8 mouse cellular contexts compared by ENCODE assay signal in the genomic region with DNA sequence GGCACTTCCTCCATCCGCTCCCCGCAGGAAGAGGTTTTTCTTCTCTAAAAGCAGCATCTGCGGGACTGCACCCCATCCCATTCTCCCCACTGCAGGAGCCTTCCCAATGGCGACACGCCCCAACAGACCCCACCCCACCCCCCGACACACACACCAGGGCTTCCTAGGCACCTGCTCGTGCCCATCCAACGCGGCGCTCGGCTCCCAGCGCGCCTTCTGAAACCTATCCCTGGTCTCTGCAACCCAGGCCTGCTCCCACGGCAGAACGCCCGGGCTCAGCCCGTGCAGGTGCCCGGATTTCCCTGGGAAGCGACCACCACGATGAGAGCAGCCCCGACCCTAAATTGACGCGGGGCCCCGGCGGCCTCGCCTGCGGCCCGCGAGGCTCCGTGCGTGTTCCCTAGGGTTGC. TPM values are rescaled to one million over a fixed set of nuclear protein-coding genes. Genes with fewer than 3 reads are reported as not detected.
DNase-seq lines count a peak whose midpoint lies in the region; ATAC-seq and TF ChIP-seq lines count a peak whose summit lies in the region.

No protein-coding gene starts in this region.

- 0 out of 2 replicates have a peak, but pooled peaks cover 2% of the 10 kb centered on the region for H3K36me3 ChIP-seq in neural tube, embryonic 11.5 days (ENCODE audit: control insufficient read depth, insufficient read depth, low read length)
- H3K36me3 ChIP-seq in forebrain, postnatal 0 days (ENCODE audit: insufficient read depth), result peaks cover 9% of the 10 kb centered on the region; the same call in 1 of the 2 replicates
- H3K36me3 ChIP-seq in limb, embryonic 12.5 days, result peaks cover 29% of the 10 kb centered on the region
- no peaks in the 10 kb centered on the region for H3K36me3 ChIP-seq in neural tube, embryonic 14.5 days (ENCODE audit: control insufficient read depth, insufficient read depth, low read length)

- DNase-seq in adrenal gland, postnatal 14 days, result peak; percentile 57
- no peak for DNase-seq in adrenal gland, postnatal 25 days
- no peak for DNase-seq in neural tube, embryonic 11.5 days (ENCODE audit: low spot score)
- DNase-seq in neural tube, embryonic 10.5 days (ENCODE audit: extremely low spot score, low spot score), result no peak
- DNase-seq in forebrain, postnatal 0 days, result no peak
- DNase-seq in left cerebral cortex, adult 11 months (ENCODE audit: low spot score), result no peak

- peak overlapping the region; percentile 91 for H3K9ac ChIP-seq in neural tube, embryonic 11.5 days (ENCODE audit: low read length)
- H3K9ac ChIP-seq in forebrain, postnatal 0 days, result peak overlapping the region; percentile 90
- peak overlapping the region; percentile 93 for H3K9ac ChIP-seq in limb, embryonic 12.5 days (replicated peaks)
- H3K9ac ChIP-seq in neural tube, embryonic 14.5 days (replicated peaks; ENCODE audit: low read depth, low read length), result peak overlapping the region; percentile 89

- H3K9me3 ChIP-seq in neural tube, embryonic 11.5 days (ENCODE audit: control insufficient read depth, low read length), result no peaks in the 10 kb centered on the region
- no peaks in the 10 kb centered on the region for H3K9me3 ChIP-seq in forebrain, postnatal 0 days (ENCODE audit: low read length)
- H3K9me3 ChIP-seq in limb, embryonic 12.5 days, result no peaks in the 10 kb centered on the region
- H3K9me3 ChIP-seq in neural tube, embryonic 14.5 days (ENCODE audit: control insufficient read depth, low read length), result no peaks in the 10 kb centered on the region

- no peaks in the 10 kb centered on the region for H3K27me3 ChIP-seq in neural tube, embryonic 11.5 days (ENCODE audit: control insufficient read depth, insufficient read depth, low read length)
- no peaks in the 10 kb centered on the region for H3K27me3 ChIP-seq in forebrain, postnatal 0 days (ENCODE audit: insufficient read depth, low read length)
- no peaks in the 10 kb centered on the region for H3K27me3 ChIP-seq in limb, embryonic 12.5 days
- no peaks in the 10 kb centered on the region for H3K27me3 ChIP-seq in neural tube, embryonic 14.5 days (ENCODE audit: control insufficient read depth, insufficient read depth, low read length)

- WGBS in neural tube, embryonic 11.5 days, result under 1% methylated on average over 31 of the region's 31 CpGs
- 0% methylated on average over 31 of the region's 31 CpGs for WGBS in forebrain, postnatal 0 days
- under 1% methylated on average over 31 of the region's 31 CpGs for WGBS in limb, embryonic 12.5 days
- under 1% methylated on average over 29 of the region's 31 CpGs for WGBS in neural tube, embryonic 14.5 days

- peak overlapping the region; percentile 83 for H3K27ac ChIP-seq in neural tube, embryonic 11.5 days (ENCODE audit: low read depth, low read length)
- H3K27ac ChIP-seq in forebrain, postnatal 0 days (ENCODE audit: low read depth, low read length), result peak overlapping the region; percentile 90
- peak overlapping the region; percentile 89 for H3K27ac ChIP-seq in limb, embryonic 12.5 days
- H3K27ac ChIP-seq in neural tube, embryonic 14.5 days (ENCODE audit: low read depth, low read length), result peak overlapping the region; percentile 88

- H3K4me3 ChIP-seq in neural tube, embryonic 11.5 days (ENCODE audit: low read depth, low read length), result peak overlapping the region; percentile 97
- peak overlapping the region; percentile 93 for H3K4me3 ChIP-seq in forebrain, postnatal 0 days (ENCODE audit: low read depth, low read length)
- peak overlapping the region; percentile 95 for H3K4me3 ChIP-seq in limb, embryonic 12.5 days (replicated peaks)
- H3K4me3 ChIP-seq in neural tube, embryonic 14.5 days (ENCODE audit: low read depth, low read length), result peak overlapping the region; percentile 90

- peaks cover 26% of the 10 kb centered on the region for H3K4me1 ChIP-seq in neural tube, embryonic 11.5 days (ENCODE audit: control insufficient read depth, insufficient read depth, low read length)
- peaks cover 20% of the 10 kb centered on the region for H3K4me1 ChIP-seq in forebrain, postnatal 0 days (ENCODE audit: insufficient read depth)
- peaks cover 37% of the 10 kb centered on the region for H3K4me1 ChIP-seq in limb, embryonic 12.5 days (replicated peaks)
- H3K4me1 ChIP-seq in neural tube, embryonic 14.5 days (ENCODE audit: control insufficient read depth, insufficient read depth, low read length), result peaks cover 30% of the 10 kb centered on the region

- TF ChIP-seq CTCF in forebrain, postnatal 0 days (IDR thresholded peaks at IDR 0.05; ENCODE audit: low read depth), result no peak

- H3K4me2 ChIP-seq in neural tube, embryonic 11.5 days (ENCODE audit: low read depth), result peak overlapping the region; percentile 71
- H3K4me2 ChIP-seq in forebrain, postnatal 0 days (ENCODE audit: low read depth), result peak overlapping the region; percentile 78
- peak overlapping the region; percentile 81 for H3K4me2 ChIP-seq in limb, embryonic 12.5 days
- peak overlapping the region; percentile 87 for H3K4me2 ChIP-seq in neural tube, embryonic 14.5 days (ENCODE audit: low read depth, low read length)

- ATAC-seq in neural tube, embryonic 11.5 days (ENCODE audit: insufficient read depth, low FRiP score, low TSS enrichment), result peak; percentile 18; the same call in 1 of the 2 replicates
- peak; percentile 4 for ATAC-seq in forebrain, postnatal 0 days
- ATAC-seq in limb, embryonic 12.5 days (ENCODE audit: insufficient number of reproducible peaks, insufficient read depth, low FRiP score, low TSS enrichment, low read depth), result no peak
- peak; percentile 25 for ATAC-seq in neural tube, embryonic 14.5 days (ENCODE audit: low read depth)

RNA-seq across cellular contexts. Expression of gene Ube2v1, which starts 0.7 kb away (rescaled TPM):
- 172 and 174 TPM in 2 replicates for total RNA-seq in adrenal gland, postnatal 14 days (2021)
- 187 and 190 TPM in 2 replicates for total RNA-seq in adrenal gland, postnatal 25 days (2021)
- 291 and 297 TPM in 2 replicates for polyA plus RNA-seq in neural tube, embryonic 11.5 days (2014; fragmentation: Nextera tagmentation; extraction: Ambion mirVana)
- total RNA-seq in forebrain, postnatal 0 days (2014; rRNA removed), result 161 TPM in 2 replicates
- 328 and 369 TPM in 2 replicates for polyA plus RNA-seq in forebrain, postnatal 0 days (2015; fragmentation: Nextera tagmentation; extraction: Ambion mirVana)
- 264 and 267 TPM in 2 replicates for polyA plus RNA-seq in limb, embryonic 12.5 days (2016; fragmentation: Nextera tagmentation; extraction: Ambion mirVana)
- 291 and 304 TPM in 2 replicates for polyA plus RNA-seq in neural tube, embryonic 14.5 days (2014; fragmentation: Nextera tagmentation; extraction: Ambion mirVana)

RNA-seq across cellular contexts. Expression of gene Gm20431, which starts 30.1 kb away (rescaled TPM):
- 19.2 and 23.8 TPM in 2 replicates for total RNA-seq in adrenal gland, postnatal 14 days (2021)
- total RNA-seq in adrenal gland, postnatal 25 days (2021), result 12.1 and 15.7 TPM in 2 replicates
- polyA plus RNA-seq in neural tube, embryonic 11.5 days (2014; fragmentation: Nextera tagmentation; extraction: Ambion mirVana), result 7.0 TPM in 1 of 2 replicates, not detected in the other
- not detected in 2 replicates for total RNA-seq in forebrain, postnatal 0 days (2014; rRNA removed)
- 7.5 and 9.7 TPM in 2 replicates for polyA plus RNA-seq in forebrain, postnatal 0 days (2015; fragmentation: Nextera tagmentation; extraction: Ambion mirVana)
- polyA plus RNA-seq in limb, embryonic 12.5 days (2016; fragmentation: Nextera tagmentation; extraction: Ambion mirVana), result 7.5 and 11.9 TPM in 2 replicates
- polyA plus RNA-seq in neural tube, embryonic 14.5 days (2014; fragmentation: Nextera tagmentation; extraction: Ambion mirVana), result 10.7 and 12.5 TPM in 2 replicates

RNA-seq across cellular contexts. Expression of gene Cebpb, which starts 57.5 kb away (rescaled TPM):
- 358 and 403 TPM in 2 replicates for total RNA-seq in adrenal gland, postnatal 14 days (2021)
- 483 and 585 TPM in 2 replicates for total RNA-seq in adrenal gland, postnatal 25 days (2021)
- 3.0 and 3.2 TPM in 2 replicates for polyA plus RNA-seq in neural tube, embryonic 11.5 days (2014; fragmentation: Nextera tagmentation; extraction: Ambion mirVana)
- 4.2 and 5.7 TPM in 2 replicates for total RNA-seq in forebrain, postnatal 0 days (2014; rRNA removed)
- polyA plus RNA-seq in forebrain, postnatal 0 days (2015; fragmentation: Nextera tagmentation; extraction: Ambion mirVana), result 4.3 and 4.5 TPM in 2 replicates
- 3.7 and 4.0 TPM in 2 replicates for polyA plus RNA-seq in limb, embryonic 12.5 days (2016; fragmentation: Nextera tagmentation; extraction: Ambion mirVana)
- 1.1 and 1.3 TPM in 2 replicates for polyA plus RNA-seq in neural tube, embryonic 14.5 days (2014; fragmentation: Nextera tagmentation; extraction: Ambion mirVana)

RNA-seq across cellular contexts. Expression of gene Tmem189, which starts 58.4 kb away (rescaled TPM):
- total RNA-seq in adrenal gland, postnatal 14 days (2021), result 30.7 and 37.5 TPM in 2 replicates
- 37.4 and 40.5 TPM in 2 replicates for total RNA-seq in adrenal gland, postnatal 25 days (2021)
- polyA plus RNA-seq in neural tube, embryonic 11.5 days (2014; fragmentation: Nextera tagmentation; extraction: Ambion mirVana), result 40.4 and 40.9 TPM in 2 replicates
- 37.7 and 39.5 TPM in 2 replicates for total RNA-seq in forebrain, postnatal 0 days (2014; rRNA removed)
- 33.7 and 38.4 TPM in 2 replicates for polyA plus RNA-seq in forebrain, postnatal 0 days (2015; fragmentation: Nextera tagmentation; extraction: Ambion mirVana)
- 39.3 and 40.8 TPM in 2 replicates for polyA plus RNA-seq in limb, embryonic 12.5 days (2016; fragmentation: Nextera tagmentation; extraction: Ambion mirVana)
- 35.1 and 35.9 TPM in 2 replicates for polyA plus RNA-seq in neural tube, embryonic 14.5 days (2014; fragmentation: Nextera tagmentation; extraction: Ambion mirVana)
